ENCODE assay signal across 8 mouse cellular contexts in genomic region chr2:104742741-104743064, GRCm38 (mm10). TPM values are rescaled to one million over a fixed set of nuclear protein-coding genes. Genes with fewer than 3 reads are reported as not detected.
DNase-seq lines count a peak whose midpoint lies in the region; ATAC-seq and TF ChIP-seq lines count a peak whose summit lies in the region.

Depdc7 (minus strand) TSS chr2:104742878.

- H3K9ac ChIP-seq in embryonic facial prominence, embryonic 14.5 days (ENCODE audit: low read depth, low read length): peak within 1 kb of the TSS; percentile 79
- H3K9ac ChIP-seq in kidney, embryonic 15.5 days: peak within 1 kb of the TSS; percentile 81
- peak within 1 kb of the TSS; percentile 65 for H3K9ac ChIP-seq in limb, embryonic 15.5 days
- peak within 1 kb of the TSS; percentile 54 for H3K9ac ChIP-seq in midbrain, postnatal 0 days (replicated peaks; ENCODE audit: low read length, poor library complexity, severe bottlenecking)

- no peak for TF ChIP-seq POLR2A in bone marrow, adult 2 months (IDR thresholded peaks at IDR 0.05; ENCODE audit: borderline replicate concordance, control insufficient read depth, low read depth, low read length)

- DNase-seq in A20 (ENCODE audit: low read depth, low spot score): peak; percentile 93
- DNase-seq in embryonic facial prominence, embryonic 14.5 days (ENCODE audit: low spot score): peak; percentile 89
- peak; percentile 92 for DNase-seq in heart, embryonic 10.5 days (ENCODE audit: low spot score)
- peak; percentile 68 for DNase-seq in midbrain, postnatal 0 days (ENCODE audit: low spot score)
- DNase-seq in spleen, postnatal 10 days (ENCODE audit: low spot score in 2 of 2): peak; percentile 74 to 90

- no peaks in the 10 kb centered on the region for H3K4me1 ChIP-seq in bone marrow, adult 2 months (ENCODE audit: control insufficient read depth, insufficient read depth, low read length)
- peaks cover 8% of the 10 kb centered on the region; the same call in 1 of the 2 replicates for H3K4me1 ChIP-seq in embryonic facial prominence, embryonic 14.5 days (ENCODE audit: control insufficient read depth, insufficient read depth, low read length)
- H3K4me1 ChIP-seq in heart, embryonic 10.5 days: peaks cover 10% of the 10 kb centered on the region
- peaks cover 37% of the 10 kb centered on the region for H3K4me1 ChIP-seq in kidney, embryonic 15.5 days
- peaks cover 14% of the 10 kb centered on the region for H3K4me1 ChIP-seq in limb, embryonic 15.5 days
- H3K4me1 ChIP-seq in midbrain, postnatal 0 days (ENCODE audit: insufficient read depth, low read length): peaks cover 5% of the 10 kb centered on the region; the same call in 1 of the 2 replicates

- peak within 1 kb of the TSS; percentile 92 for H3K4me2 ChIP-seq in embryonic facial prominence, embryonic 14.5 days (ENCODE audit: low read depth, low read length)
- peak within 1 kb of the TSS; percentile 89 for H3K4me2 ChIP-seq in kidney, embryonic 15.5 days
- H3K4me2 ChIP-seq in limb, embryonic 15.5 days: peak within 1 kb of the TSS; percentile 93
- peak within 1 kb of the TSS; percentile 99 for H3K4me2 ChIP-seq in midbrain, postnatal 0 days (ENCODE audit: low read depth, low read length, poor library complexity, severe bottlenecking)

- TF ChIP-seq CTCF in bone marrow, adult 2 months (IDR thresholded peaks at IDR 0.05; ENCODE audit: control insufficient read depth, insufficient read depth, low read length): no peak
- TF ChIP-seq CTCF in midbrain, postnatal 0 days (IDR thresholded peaks at IDR 0.05): no peak

- no peak within 1 kb of the TSS for H3K27ac ChIP-seq in bone marrow, adult 2 months (ENCODE audit: control insufficient read depth, insufficient read depth, low read depth, low read length, poor library complexity)
- no peak within 1 kb of the TSS for H3K27ac ChIP-seq in embryonic facial prominence, embryonic 14.5 days (replicated peaks; ENCODE audit: low read depth, low read length)
- H3K27ac ChIP-seq in heart, embryonic 10.5 days: peak within 1 kb of the TSS; percentile 93
- peak within 1 kb of the TSS; percentile 89 for H3K27ac ChIP-seq in kidney, embryonic 15.5 days
- no peak within 1 kb of the TSS for H3K27ac ChIP-seq in limb, embryonic 15.5 days
- no peak within 1 kb of the TSS for H3K27ac ChIP-seq in midbrain, postnatal 0 days (ENCODE audit: low read depth, low read length)

- no peaks in the 10 kb centered on the region for H3K36me3 ChIP-seq in embryonic facial prominence, embryonic 14.5 days (ENCODE audit: control insufficient read depth, insufficient read depth, low read length)
- H3K36me3 ChIP-seq in heart, embryonic 10.5 days: no peaks in the 10 kb centered on the region
- H3K36me3 ChIP-seq in kidney, embryonic 15.5 days: no peaks in the 10 kb centered on the region
- H3K36me3 ChIP-seq in limb, embryonic 15.5 days: no peaks in the 10 kb centered on the region
- H3K36me3 ChIP-seq in midbrain, postnatal 0 days (ENCODE audit: insufficient read depth, low read length): no peaks in the 10 kb centered on the region

- H3K27me3 ChIP-seq in embryonic facial prominence, embryonic 14.5 days (replicated peaks; ENCODE audit: control insufficient read depth, insufficient read depth, low read length): peaks cover 11% of the 10 kb centered on the region; the same call in 1 of the 2 replicates
- H3K27me3 ChIP-seq in heart, embryonic 10.5 days (ENCODE audit: insufficient read depth, poor library complexity, severe bottlenecking): peaks cover 33% of the 10 kb centered on the region
- H3K27me3 ChIP-seq in kidney, embryonic 15.5 days: no peaks in the 10 kb centered on the region
- H3K27me3 ChIP-seq in limb, embryonic 15.5 days: no peaks in the 10 kb centered on the region
- peaks cover 8% of the 10 kb centered on the region; the same call in 1 of the 2 replicates for H3K27me3 ChIP-seq in midbrain, postnatal 0 days (ENCODE audit: insufficient read depth, low read length)

- 1% methylated on average over 31 of the region's 31 CpGs for WGBS in bone marrow, adult 2 months
- 0% methylated on average over 14 of the region's 31 CpGs for WGBS in embryonic facial prominence, embryonic 14.5 days
- under 1% methylated on average over 31 of the region's 31 CpGs for WGBS in heart, embryonic 10.5 days
- under 1% methylated on average over 31 of the region's 31 CpGs for WGBS in kidney, embryonic 15.5 days
- 0% methylated on average over 31 of the region's 31 CpGs for WGBS in limb, embryonic 15.5 days
- WGBS in midbrain, postnatal 0 days: under 1% methylated on average over 30 of the region's 31 CpGs

- peak within 1 kb of the TSS; percentile 25 for H3K4me3 ChIP-seq in bone marrow, adult 2 months (replicated peaks; ENCODE audit: control insufficient read depth, low read depth, low read length)
- H3K4me3 ChIP-seq in embryonic facial prominence, embryonic 14.5 days (ENCODE audit: low read depth, low read length): peak within 1 kb of the TSS; percentile 71
- H3K4me3 ChIP-seq in heart, embryonic 10.5 days: peak within 1 kb of the TSS; percentile 86
- peak within 1 kb of the TSS; percentile 76 for H3K4me3 ChIP-seq in kidney, embryonic 15.5 days (replicated peaks)
- H3K4me3 ChIP-seq in limb, embryonic 15.5 days: peak within 1 kb of the TSS; percentile 80
- H3K4me3 ChIP-seq in midbrain, postnatal 0 days (ENCODE audit: low read depth, low read length): peak within 1 kb of the TSS; percentile 70

- peak; percentile 89 for ATAC-seq in embryonic facial prominence, embryonic 14.5 days (ENCODE audit: low read depth)
- ATAC-seq in kidney, embryonic 15.5 days (replicated peaks; ENCODE audit: low FRiP score): peak; percentile 90
- peak; percentile 83 for ATAC-seq in limb, embryonic 15.5 days (ENCODE audit: insufficient number of reproducible peaks, low FRiP score, low TSS enrichment, low read depth)
- peak; percentile 81; the same call in 1 of the 2 replicates for ATAC-seq in midbrain, postnatal 0 days (ENCODE audit: low FRiP score)

- H3K9me3 ChIP-seq in embryonic facial prominence, embryonic 14.5 days (ENCODE audit: control insufficient read depth, low read length): no peaks in the 10 kb centered on the region
- no peaks in the 10 kb centered on the region for H3K9me3 ChIP-seq in heart, embryonic 10.5 days
- no peaks in the 10 kb centered on the region for H3K9me3 ChIP-seq in kidney, embryonic 15.5 days (replicated peaks)
- H3K9me3 ChIP-seq in limb, embryonic 15.5 days: no peaks in the 10 kb centered on the region
- no peaks in the 10 kb centered on the region for H3K9me3 ChIP-seq in midbrain, postnatal 0 days (ENCODE audit: low read length)

RNA-seq across cellular contexts. Expression of gene Depdc7, which starts in this region (rescaled TPM):
- 1.7 TPM in 1 of 2 replicates, not detected in the other for polyA plus RNA-seq in bone marrow, adult 2 months (2011; ENCODE audit: insufficient read depth, insufficient read length, low replicate concordance, missing spikeins)
- polyA plus RNA-seq in embryonic facial prominence, embryonic 14.5 days (2014; fragmentation: Nextera tagmentation; extraction: Ambion mirVana): 6.6 and 8.1 TPM in 2 replicates
- 3.8 and 5.5 TPM in 2 replicates for polyA plus RNA-seq in heart, embryonic 10.5 days (2016; fragmentation: Nextera tagmentation; extraction: Ambion mirVana)
- polyA plus RNA-seq in kidney, embryonic 15.5 days (2015; fragmentation: Nextera tagmentation; extraction: Ambion mirVana): 22.8 and 24.6 TPM in 2 replicates
- 8.3 and 8.7 TPM in 2 replicates for polyA plus RNA-seq in limb, embryonic 15.5 days (2015; fragmentation: Nextera tagmentation; extraction: Ambion mirVana)
- total RNA-seq in midbrain, postnatal 0 days (2014; rRNA removed): 1.9 and 2.3 TPM in 2 replicates
- 0.90 and 1.5 TPM in 2 replicates for polyA plus RNA-seq in midbrain, postnatal 0 days (2015; fragmentation: Nextera tagmentation; extraction: Ambion mirVana)

Comparison
In these comparisons a context has a peak if more than half of its experiments do, and no peak if none do; other contexts are left out.
1. H3K27ac ChIP-seq: peak in heart, embryonic 10.5 days (single experiment) and kidney, embryonic 15.5 days (single experiment); none in bone marrow, adult 2 months (single experiment), embryonic facial prominence, embryonic 14.5 days (single experiment), limb, embryonic 15.5 days (single experiment) and midbrain, postnatal 0 days (single experiment).
2. H3K4me3 ChIP-seq: peak in every context shown above with its lines; median percentile 86 in heart, embryonic 10.5 days; 80 in limb, embryonic 15.5 days; 76 in kidney, embryonic 15.5 days; 71 in embryonic facial prominence, embryonic 14.5 days; 70 in midbrain, postnatal 0 days; 25 in bone marrow, adult 2 months.
3. Peak in every context shown above with its lines, with median percentiles within 50 percentile points of each other: DNase-seq, ATAC-seq, H3K4me2 ChIP-seq and H3K9ac ChIP-seq.